15 mouse cellular contexts compared by ENCODE assay signal in the genomic region with DNA sequence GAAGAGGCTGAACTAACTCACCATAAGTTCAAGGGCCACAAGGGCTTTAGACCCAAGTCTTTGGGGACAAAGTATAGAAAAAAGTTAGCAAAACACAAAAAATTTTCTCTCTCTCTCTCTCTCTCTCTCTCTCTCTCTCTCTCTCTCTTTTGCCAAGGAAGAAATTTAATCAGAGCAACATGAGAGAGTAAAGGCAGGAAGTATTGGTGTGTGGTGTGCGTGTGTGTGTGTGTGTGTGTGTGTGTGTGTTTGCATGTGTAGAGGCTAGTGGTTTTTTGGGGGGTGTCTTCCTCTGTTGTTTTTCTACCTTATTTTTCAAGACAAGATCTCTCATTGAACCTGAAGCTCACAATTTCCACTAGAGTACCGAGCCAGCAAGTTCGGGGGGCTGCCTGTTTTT.
"Had no signal": no experiment of that assay in that cellular context is flagged by ENCODE, and none has a peak within 500 bp of the region (broad histone marks: within the 10 kb centered on the region; RNA-seq: fewer than 3 reads in every experiment).

No protein-coding gene starts in this region.

- H3K36me3 ChIP-seq: kidney, embryonic 15.5 days; limb, embryonic 13.5 days; liver, embryonic 15.5 days; midbrain, embryonic 10.5 days; neural tube, embryonic 12.5 days; stomach, embryonic 15.5 days had no signal

- H3K27me3 ChIP-seq: stomach, embryonic 15.5 days had no signal

- DNase-seq: kidney, adult 2 months; kidney, postnatal 14 days; left cerebral cortex, postnatal 4 days; lung, embryonic 14.5 days; lung, postnatal 10 days; lung, postnatal 4 days; midbrain, embryonic 14.5 days; spleen, adult 18-20 months had no signal

- H3K4me1 ChIP-seq: liver, embryonic 15.5 days had no signal

- H3K27ac ChIP-seq: kidney, embryonic 15.5 days; limb, embryonic 13.5 days; liver, embryonic 15.5 days; midbrain, embryonic 10.5 days; neural tube, embryonic 12.5 days; stomach, embryonic 15.5 days had no signal

- H3K4me3 ChIP-seq: kidney, embryonic 15.5 days; limb, embryonic 13.5 days; liver, embryonic 15.5 days; midbrain, embryonic 10.5 days; myocyte; neural tube, embryonic 12.5 days; stomach, embryonic 15.5 days had no signal
